ENCODE assay signal across 30 mouse cellular contexts in the genomic region with DNA sequence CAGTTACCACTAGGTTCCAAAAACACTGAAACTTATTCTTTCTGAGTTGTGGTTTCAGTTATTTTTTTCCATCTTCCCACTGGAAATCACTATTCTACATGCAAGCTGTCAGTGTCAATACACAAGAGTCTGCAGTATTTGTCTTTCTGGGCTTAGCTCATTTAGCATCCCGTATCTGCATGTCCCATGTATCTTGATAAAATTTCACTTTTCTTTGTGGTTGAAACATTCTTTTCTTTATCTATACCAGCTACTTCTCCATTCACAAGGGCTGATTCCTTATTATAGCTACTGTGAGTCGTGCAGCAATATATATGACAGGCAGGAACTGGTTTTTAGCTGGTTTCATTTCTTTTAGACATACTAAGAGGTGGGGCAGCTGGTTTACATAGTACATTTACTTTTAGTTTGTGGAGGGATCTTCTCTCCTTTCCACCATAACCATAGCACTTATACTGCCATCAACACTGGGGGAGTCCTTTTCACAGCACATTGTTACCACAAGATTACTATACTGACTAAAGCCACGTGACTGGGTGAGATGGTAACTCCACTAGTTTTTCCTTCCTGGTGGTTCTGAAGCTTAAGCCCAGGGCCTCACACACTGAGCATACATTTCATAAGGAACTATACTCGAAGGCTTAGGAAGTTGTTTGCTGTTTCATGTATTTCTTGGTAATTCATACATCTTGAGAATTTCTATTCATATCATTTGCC.
"Had no signal": no experiment of that assay in that cellular context is flagged by ENCODE, and none has a peak within 500 bp of the region (broad histone marks: within the 10 kb centered on the region; RNA-seq: fewer than 3 reads in every experiment).

No protein-coding gene starts in this region.

- H3K9me3 ChIP-seq: heart, embryonic 13.5 days; heart, embryonic 15.5 days; hindbrain, embryonic 10.5 days; hindbrain, embryonic 12.5 days; kidney, embryonic 15.5 days; limb, embryonic 10.5 days; limb, embryonic 12.5 days; liver, embryonic 13.5 days; liver, embryonic 15.5 days had no signal

- ATAC-seq: hindbrain, embryonic 16.5 days; intestine, embryonic 16.5 days had no signal

- H3K4me1 ChIP-seq: heart, embryonic 13.5 days; heart, embryonic 15.5 days; hindbrain, embryonic 10.5 days; hindbrain, embryonic 12.5 days; kidney, embryonic 15.5 days; limb, embryonic 10.5 days; limb, embryonic 12.5 days; liver, embryonic 13.5 days; liver, embryonic 15.5 days had no signal

- H3K4me2 ChIP-seq: heart, embryonic 11.5 days; heart, embryonic 13.5 days; heart, embryonic 15.5 days; hindbrain, embryonic 12.5 days; hindbrain, embryonic 14.5 days; kidney, embryonic 15.5 days; limb, embryonic 12.5 days; liver, embryonic 11.5 days; liver, embryonic 13.5 days; liver, embryonic 15.5 days had no signal

- H3K27me3 ChIP-seq: heart, embryonic 13.5 days; heart, embryonic 15.5 days; hindbrain, embryonic 12.5 days; kidney, embryonic 15.5 days; limb, embryonic 12.5 days; liver, embryonic 13.5 days; liver, embryonic 15.5 days had no signal

- H3K4me3 ChIP-seq: gastrocnemius, adult 2 months; heart, adult 2 months; heart, embryonic 13.5 days; heart, embryonic 15.5 days; hindbrain, embryonic 10.5 days; hindbrain, embryonic 12.5 days; kidney, embryonic 15.5 days; layer of hippocampus, adult 2 months; left cerebral cortex, adult 2 months; limb, embryonic 10.5 days; limb, embryonic 12.5 days; liver, embryonic 13.5 days; liver, embryonic 15.5 days had no signal

- H3K27ac ChIP-seq: gastrocnemius, adult 2 months; heart, adult 2 months; heart, embryonic 13.5 days; heart, embryonic 15.5 days; hindbrain, embryonic 10.5 days; hindbrain, embryonic 12.5 days; hindbrain, embryonic 14.5 days; kidney, embryonic 15.5 days; kidney, postnatal 0 days; layer of hippocampus, adult 2 months; left cerebral cortex, adult 2 months; limb, embryonic 10.5 days; limb, embryonic 12.5 days; liver, embryonic 13.5 days; liver, embryonic 15.5 days had no signal

- DNase-seq: gastrocnemius, adult 2 months; gastrocnemius, postnatal 10 days; gastrocnemius, postnatal 25 days; heart, adult 11 months; heart, adult 2 months; heart, postnatal 14 days; heart, postnatal 4 days; kidney, adult 11 months; kidney, adult 2 months; kidney, adult 9 months; kidney, postnatal 14 days; kidney, postnatal 36 days; liver; liver, embryonic 13.5 days had no signal

- H3K9ac ChIP-seq: heart, embryonic 13.5 days; heart, embryonic 15.5 days; hindbrain, embryonic 12.5 days; hindbrain, embryonic 14.5 days; kidney, embryonic 15.5 days; limb, embryonic 12.5 days; liver, embryonic 13.5 days; liver, embryonic 15.5 days had no signal
